Mouse (Mus musculus): ENCODE measurements around the gene Vsig10. TPM values are rescaled to one million over a fixed set of nuclear protein-coding genes. Genes with fewer than 3 reads are reported as not detected.

Gene Vsig10
- polyA plus RNA-seq, 1 experiment from 2014 or later, result 19.7 TPM

DNA sequence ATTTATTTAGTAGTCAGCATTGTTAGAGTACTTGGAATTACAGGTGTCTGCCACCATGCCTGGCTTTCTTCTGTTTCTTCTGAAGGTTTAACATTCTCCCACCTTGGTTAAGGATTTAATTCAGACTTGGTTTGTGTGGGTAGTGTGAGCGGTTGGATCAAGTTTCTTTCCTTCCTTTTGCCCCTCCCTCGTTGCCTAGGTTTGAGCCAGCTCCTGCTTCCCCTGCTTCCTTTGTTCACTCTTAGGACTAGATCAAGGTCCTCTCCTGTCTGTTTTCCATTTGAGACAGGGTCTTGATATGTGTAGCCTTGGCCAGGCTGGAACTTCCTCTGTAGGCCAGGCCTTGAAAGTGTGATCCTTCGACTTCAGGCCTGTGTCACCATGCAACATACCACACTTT lies 27.4 kb downstream of the Vsig10 start:
- TF ChIP-seq EP300 (IDR thresholded peaks at IDR 0.05) (no peak), CTCF (IDR thresholded peaks at IDR 0.05) (no peak)
- Histone ChIP-seq H3K9ac (replicated peaks; ENCODE audit: low read depth) (no peak overlapping the region), H3K4me3 (ENCODE audit: low read depth, low read length) (no peak overlapping the region), H3K36me3 (ENCODE audit: insufficient read depth, low read length) (peaks cover 5% of the 10 kb centered on the region; the same call in 1 of the 2 replicates), H3K4me2 (replicated peaks; ENCODE audit: low read depth, low read length) (no peak overlapping the region), H3K27me3 (replicated peaks; ENCODE audit: insufficient read depth, low read length) (no peaks in the 10 kb centered on the region), H3K9me3 (ENCODE audit: low read length) (no peaks in the 10 kb centered on the region), H3K4me1 (ENCODE audit: insufficient read depth, low read depth, low read length) (no peaks in the 10 kb centered on the region), H3K27ac (ENCODE audit: low read length) (no peak overlapping the region)
- WGBS, result 46% methylated on average over 3 of the region's 3 CpGs
- DNase-seq (ENCODE audit: low spot score) (no peak), ATAC-seq (no peak)

DNA sequence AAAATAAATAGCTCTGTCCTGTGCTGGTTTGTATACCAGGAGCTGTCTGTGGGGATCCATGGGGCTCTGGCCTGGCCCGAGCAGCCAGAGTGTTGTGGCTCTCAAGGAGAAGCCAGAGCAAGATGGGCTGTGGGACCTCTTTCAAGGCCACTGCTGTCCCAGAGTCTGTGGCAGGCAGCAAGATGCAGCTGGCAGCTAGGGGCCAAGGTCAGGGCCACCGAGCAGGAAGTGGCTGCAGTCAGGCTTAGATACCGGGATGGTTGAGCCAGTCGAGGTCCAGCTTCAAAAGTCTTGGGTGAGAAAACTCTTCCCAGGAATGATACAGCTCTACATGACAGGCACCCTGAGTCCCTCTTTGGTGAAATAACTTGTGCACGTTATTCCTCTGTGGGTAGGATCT lies 28.1 kb downstream of the Vsig10 start:
- Histone ChIP-seq H3K9me3 (ENCODE audit: low read length) (no peaks in the 10 kb centered on the region), H3K4me1 (ENCODE audit: insufficient read depth, low read depth, low read length) (no peaks in the 10 kb centered on the region), H3K27me3 (replicated peaks; ENCODE audit: insufficient read depth, low read length) (no peaks in the 10 kb centered on the region), H3K9ac (replicated peaks; ENCODE audit: low read depth) (no peak overlapping the region), H3K27ac (ENCODE audit: low read length) (no peak overlapping the region), H3K36me3 (ENCODE audit: insufficient read depth, low read length) (peaks cover 5% of the 10 kb centered on the region; the same call in 1 of the 2 replicates), H3K4me3 (ENCODE audit: low read depth, low read length) (no peak overlapping the region), H3K4me2 (replicated peaks; ENCODE audit: low read depth, low read length) (no peak overlapping the region)
- ATAC-seq (no peak), DNase-seq (ENCODE audit: low spot score) (no peak)
- WGBS, result 60% methylated on average over 5 of the region's 5 CpGs
- no peak for TF ChIP-seq CTCF (IDR thresholded peaks at IDR 0.05)
- TF ChIP-seq EP300 (IDR thresholded peaks at IDR 0.05), result no peak

DNA sequence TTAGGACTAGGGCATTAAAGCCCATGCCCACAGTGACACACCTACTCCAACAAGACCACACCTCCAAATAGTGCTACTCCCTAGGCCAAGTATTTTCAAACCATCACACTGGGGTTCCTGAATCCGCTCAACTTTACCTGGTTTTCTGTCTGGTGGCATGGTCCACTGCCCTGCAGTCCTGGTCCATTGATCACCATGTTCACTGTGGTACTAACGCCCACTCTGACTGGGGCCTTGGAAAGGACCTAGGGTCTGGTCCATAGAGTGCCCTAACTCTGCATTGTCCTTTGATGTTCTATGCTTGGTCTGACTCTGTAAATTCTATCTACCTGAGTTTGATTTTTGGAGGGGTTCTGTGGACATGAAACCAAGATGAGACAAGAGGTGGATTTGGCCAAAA lies 29.0 kb downstream of the Vsig10 start:
- H3K4me3 ChIP-seq (ENCODE audit: low read depth, low read length), result no peak overlapping the region
- H3K9ac ChIP-seq (replicated peaks; ENCODE audit: low read depth), result no peak overlapping the region
- TF ChIP-seq CTCF (IDR thresholded peaks at IDR 0.05) (no peak), EP300 (IDR thresholded peaks at IDR 0.05) (no peak)
- no peaks in the 10 kb centered on the region for H3K27me3 ChIP-seq (replicated peaks; ENCODE audit: insufficient read depth, low read length)
- ATAC-seq (no peak), DNase-seq (ENCODE audit: low spot score) (no peak)
- no peaks in the 10 kb centered on the region for H3K9me3 ChIP-seq (ENCODE audit: low read length)
- no peak overlapping the region for H3K27ac ChIP-seq (ENCODE audit: low read length)
- WGBS, result 90% methylated on average over 2 of the region's 2 CpGs
- H3K4me1 ChIP-seq (ENCODE audit: insufficient read depth, low read depth, low read length), result no peaks in the 10 kb centered on the region
- peaks cover 5% of the 10 kb centered on the region; the same call in 1 of the 2 replicates for H3K36me3 ChIP-seq (ENCODE audit: insufficient read depth, low read length)
- no peak overlapping the region for H3K4me2 ChIP-seq (replicated peaks; ENCODE audit: low read depth, low read length)

DNA sequence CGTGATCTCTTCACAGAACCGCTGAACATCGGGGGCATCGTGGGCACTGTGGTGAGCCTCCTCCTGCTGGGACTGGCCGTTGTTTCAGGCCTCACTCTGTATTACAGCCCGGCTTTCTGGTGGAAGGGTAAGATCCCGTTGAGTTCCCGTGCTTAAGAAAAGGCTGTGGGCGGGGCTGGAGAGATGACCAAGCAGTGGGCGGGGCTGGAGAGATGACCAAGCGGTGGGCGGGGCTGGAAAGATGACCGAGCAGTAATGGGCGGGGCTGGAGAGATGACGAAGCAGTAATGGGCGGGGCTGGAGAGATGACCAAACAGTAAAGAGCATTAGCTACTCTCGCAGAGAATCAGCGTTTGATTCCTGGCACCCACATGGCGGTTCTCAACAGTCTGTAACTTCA lies 29.4 kb downstream of the Vsig10 start:
- TF ChIP-seq CTCF (IDR thresholded peaks at IDR 0.05), result no peak
- DNase-seq (ENCODE audit: low spot score) (peak; percentile 77), ATAC-seq (peak; percentile 74)
- Histone ChIP-seq H3K27ac (ENCODE audit: low read length) (no peak overlapping the region), H3K27me3 (replicated peaks; ENCODE audit: insufficient read depth, low read length) (no peaks in the 10 kb centered on the region), H3K4me2 (replicated peaks; ENCODE audit: low read depth, low read length) (no peak overlapping the region), H3K9me3 (ENCODE audit: low read length) (no peaks in the 10 kb centered on the region), H3K36me3 (ENCODE audit: insufficient read depth, low read length) (peaks cover 5% of the 10 kb centered on the region; the same call in 1 of the 2 replicates), H3K4me3 (ENCODE audit: low read depth, low read length) (no peak overlapping the region), H3K9ac (replicated peaks; ENCODE audit: low read depth) (no peak overlapping the region), H3K4me1 (ENCODE audit: insufficient read depth, low read depth, low read length) (no peaks in the 10 kb centered on the region)
- WGBS, result 42% methylated on average over 19 of the region's 19 CpGs

DNA sequence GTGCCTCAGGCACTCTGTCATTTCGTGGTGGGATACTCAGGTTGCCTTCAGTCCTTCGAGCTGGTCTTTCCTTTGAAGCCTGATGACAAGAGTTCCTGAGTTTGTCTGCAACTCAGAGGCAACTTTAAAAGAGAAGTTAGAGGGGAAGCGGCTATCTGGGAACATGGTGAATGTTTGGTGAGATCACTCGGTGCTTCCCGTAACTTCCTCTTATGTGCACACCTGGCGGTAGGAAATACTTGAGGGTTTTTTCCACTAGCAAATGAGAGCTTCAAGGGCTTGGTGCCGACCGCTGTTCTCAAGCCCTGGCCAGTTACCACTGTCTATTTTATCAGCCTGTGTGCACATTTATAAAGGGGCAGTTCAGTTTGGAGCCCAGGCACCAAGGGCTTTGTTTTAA lies 35.2 kb downstream of the Vsig10 start:
- H3K4me2 ChIP-seq (replicated peaks; ENCODE audit: low read depth, low read length), result no peak overlapping the region
- no peak for ATAC-seq
- H3K9ac ChIP-seq (replicated peaks; ENCODE audit: low read depth), result no peak overlapping the region
- no peaks in the 10 kb centered on the region for H3K36me3 ChIP-seq (ENCODE audit: insufficient read depth, low read length)
- no peak overlapping the region for H3K4me3 ChIP-seq (ENCODE audit: low read depth, low read length)
- WGBS, result 36% methylated on average over 8 of the region's 8 CpGs
- H3K27me3 ChIP-seq (replicated peaks; ENCODE audit: insufficient read depth, low read length), result no peaks in the 10 kb centered on the region
- peak; percentile 44 for DNase-seq (ENCODE audit: low spot score)
- no peak overlapping the region for H3K27ac ChIP-seq (ENCODE audit: low read length)
- peaks cover 10% of the 10 kb centered on the region for H3K4me1 ChIP-seq (ENCODE audit: insufficient read depth, low read depth, low read length)
- H3K9me3 ChIP-seq (ENCODE audit: low read length), result no peaks in the 10 kb centered on the region
- TF ChIP-seq CTCF (IDR thresholded peaks at IDR 0.05), result no peak
- TF ChIP-seq EP300 (IDR thresholded peaks at IDR 0.05), result 0 out of 2 replicates have a peak, but pooled peaks have one; percentile 16

DNA sequence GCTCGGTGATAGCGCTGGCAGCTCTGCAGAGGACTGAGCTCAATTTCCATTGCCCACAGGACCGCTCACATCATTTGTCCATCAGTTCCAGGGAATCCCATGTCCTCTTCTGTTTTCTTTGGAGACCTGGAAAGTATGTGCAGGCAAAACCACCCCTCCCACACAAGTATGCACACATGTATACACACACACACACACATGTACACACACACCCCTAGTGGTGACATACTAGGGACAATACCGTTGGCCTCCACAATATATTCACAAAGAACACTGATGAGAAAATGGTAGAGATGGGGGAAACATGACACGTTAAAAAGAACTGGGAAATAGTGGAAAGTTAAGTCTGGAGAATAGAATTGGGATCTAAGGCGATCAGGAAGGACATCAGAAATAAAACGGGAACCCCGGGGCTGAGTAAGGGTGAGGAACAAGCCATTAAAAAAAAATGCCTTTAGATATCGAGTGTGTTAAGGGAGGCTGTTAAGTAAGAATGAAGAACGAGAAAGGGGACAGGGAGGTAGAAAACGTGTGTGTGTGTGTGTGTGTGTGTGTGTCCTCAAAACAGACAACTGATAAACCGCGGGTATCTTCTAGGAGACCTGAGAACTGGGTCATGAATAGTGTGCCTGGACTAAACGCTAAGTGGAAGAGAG lies 36.9 kb downstream of the Vsig10 start:
- Histone ChIP-seq H3K4me3 (ENCODE audit: low read depth, low read length) (peak overlapping the region; percentile 93; the same call in 1 of the 2 replicates), H3K4me1 (ENCODE audit: insufficient read depth, low read depth, low read length) (peaks cover 17% of the 10 kb centered on the region), H3K27ac (ENCODE audit: low read length) (peak overlapping the region; percentile 97), H3K36me3 (ENCODE audit: insufficient read depth, low read length) (no peaks in the 10 kb centered on the region), H3K9ac (replicated peaks; ENCODE audit: low read depth) (no peak overlapping the region), H3K9me3 (ENCODE audit: low read length) (no peaks in the 10 kb centered on the region), H3K4me2 (replicated peaks; ENCODE audit: low read depth, low read length) (peak overlapping the region; percentile 92), H3K27me3 (replicated peaks; ENCODE audit: insufficient read depth, low read length) (no peaks in the 10 kb centered on the region)
- WGBS, result 28% methylated on average over 14 of the region's 14 CpGs
- TF ChIP-seq EP300 (IDR thresholded peaks at IDR 0.05), result no peak
- peak; percentile 66 for TF ChIP-seq CTCF (IDR thresholded peaks at IDR 0.05)
- DNase-seq (ENCODE audit: low spot score) (no peak), ATAC-seq (no peak)
